Mouse (Mus musculus): Measurements from ENCODE around the gene Svop. TPM values are rescaled to one million over a fixed set of nuclear protein-coding genes. Genes with fewer than 3 reads are reported as not detected.

Gene Svop
- polyA plus RNA-seq, 1 experiment from 2014 or later: not detected

GRCm38 (mm10) chr5:113989437-113990024, 101.8 kb downstream of the Svop start:
- H3K4me1 ChIP-seq (ENCODE audit: control insufficient read depth, insufficient read depth, low read length): peaks cover 44% of the 10 kb centered on the region
- H3K27me3 ChIP-seq (ENCODE audit: control insufficient read depth, insufficient read depth, low read length): no peaks in the 10 kb centered on the region
- no peak overlapping the region for H3K4me2 ChIP-seq (replicated peaks; ENCODE audit: low read depth, low read length)
- no peak overlapping the region for H3K4me3 ChIP-seq (ENCODE audit: low read length)
- no peak overlapping the region for H3K27ac ChIP-seq (ENCODE audit: low read depth, low read length)
- no peak for ATAC-seq (ENCODE audit: low FRiP score, low TSS enrichment)
- H3K9ac ChIP-seq (ENCODE audit: low read depth, low read length): no peak overlapping the region
- 87% methylated on average over 20 of the region's 20 CpGs for WGBS
- peaks cover 13% of the 10 kb centered on the region; the same call in 1 of the 2 replicates for H3K36me3 ChIP-seq (ENCODE audit: control insufficient read depth, insufficient read depth, low read length)
- no peaks in the 10 kb centered on the region for H3K9me3 ChIP-seq (ENCODE audit: control insufficient read depth, low read length)

- H3K27ac ChIP-seq (ENCODE audit: low read depth, low read length): peak overlapping the region; percentile 57; the same call in 1 of the 2 replicates
- ATAC-seq (ENCODE audit: low FRiP score, low TSS enrichment): peak; percentile 71; the same call in 1 of the 2 replicates
- no peaks in the 10 kb centered on the region for H3K27me3 ChIP-seq (ENCODE audit: control insufficient read depth, insufficient read depth, low read length)
- H3K9ac ChIP-seq (ENCODE audit: low read depth, low read length): peak overlapping the region; percentile 12; the same call in 1 of the 2 replicates
- H3K4me2 ChIP-seq (replicated peaks; ENCODE audit: low read depth, low read length): peak overlapping the region; percentile 4; the same call in 1 of the 2 replicates
- 5% methylated on average over 9 of the region's 9 CpGs for WGBS
- H3K4me3 ChIP-seq (ENCODE audit: low read length): no peak overlapping the region
- peaks cover 36% of the 10 kb centered on the region for H3K4me1 ChIP-seq (ENCODE audit: control insufficient read depth, insufficient read depth, low read length)
- peaks cover 23% of the 10 kb centered on the region; the same call in 1 of the 2 replicates for H3K36me3 ChIP-seq (ENCODE audit: control insufficient read depth, insufficient read depth, low read length)
- no peaks in the 10 kb centered on the region for H3K9me3 ChIP-seq (ENCODE audit: control insufficient read depth, low read length)
Observed at GRCm38 (mm10) chr5:113986182-113986961, 105.0 kb downstream of the Svop start.

- WGBS: 41% methylated on average over 2 of the region's 2 CpGs
- Histone ChIP-seq H3K27ac (ENCODE audit: low read depth, low read length) (peak overlapping the region; percentile 57; the same call in 1 of the 2 replicates), H3K9ac (ENCODE audit: low read depth, low read length) (no peak overlapping the region), H3K4me1 (ENCODE audit: control insufficient read depth, insufficient read depth, low read length) (peaks cover 29% of the 10 kb centered on the region), H3K9me3 (ENCODE audit: control insufficient read depth, low read length) (no peaks in the 10 kb centered on the region), H3K4me3 (ENCODE audit: low read length) (no peak overlapping the region), H3K27me3 (ENCODE audit: control insufficient read depth, insufficient read depth, low read length) (no peaks in the 10 kb centered on the region), H3K36me3 (ENCODE audit: control insufficient read depth, insufficient read depth, low read length) (peaks cover 23% of the 10 kb centered on the region; the same call in 1 of the 2 replicates), H3K4me2 (replicated peaks; ENCODE audit: low read depth, low read length) (no peak overlapping the region)
- ATAC-seq (ENCODE audit: low FRiP score, low TSS enrichment): no peak
Observed at GRCm38 (mm10) chr5:113985737-113986136, 105.6 kb downstream of the Svop start.

- Histone ChIP-seq H3K27me3 (ENCODE audit: control insufficient read depth, insufficient read depth, low read length) (no peaks in the 10 kb centered on the region), H3K4me2 (replicated peaks; ENCODE audit: low read depth, low read length) (no peak overlapping the region), H3K9ac (ENCODE audit: low read depth, low read length) (no peak overlapping the region), H3K27ac (ENCODE audit: low read depth, low read length) (no peak overlapping the region), H3K9me3 (ENCODE audit: control insufficient read depth, low read length) (no peaks in the 10 kb centered on the region), H3K4me1 (ENCODE audit: control insufficient read depth, insufficient read depth, low read length) (peaks cover 26% of the 10 kb centered on the region), H3K36me3 (ENCODE audit: control insufficient read depth, insufficient read depth, low read length) (peaks cover 21% of the 10 kb centered on the region; the same call in 1 of the 2 replicates), H3K4me3 (ENCODE audit: low read length) (no peak overlapping the region)
- WGBS: 89% methylated on average over 13 of the region's 13 CpGs
- ATAC-seq (ENCODE audit: low FRiP score, low TSS enrichment): no peak
Observed at GRCm38 (mm10) chr5:113984025-113984740, 107.2 kb downstream of the Svop start.

- Histone ChIP-seq H3K4me2 (replicated peaks; ENCODE audit: low read depth, low read length) (no peak overlapping the region), H3K4me1 (ENCODE audit: control insufficient read depth, insufficient read depth, low read length) (peaks cover 26% of the 10 kb centered on the region), H3K9ac (ENCODE audit: low read depth, low read length) (no peak overlapping the region), H3K4me3 (ENCODE audit: low read length) (no peak overlapping the region), H3K9me3 (ENCODE audit: control insufficient read depth, low read length) (no peaks in the 10 kb centered on the region), H3K27me3 (ENCODE audit: control insufficient read depth, insufficient read depth, low read length) (no peaks in the 10 kb centered on the region), H3K27ac (ENCODE audit: low read depth, low read length) (no peak overlapping the region), H3K36me3 (ENCODE audit: control insufficient read depth, insufficient read depth, low read length) (peaks cover 16% of the 10 kb centered on the region; the same call in 1 of the 2 replicates)
- WGBS: 51% methylated on average over 6 of the region's 6 CpGs
- ATAC-seq (ENCODE audit: low FRiP score, low TSS enrichment): no peak
Observed at GRCm38 (mm10) chr5:113983541-113983940, 107.8 kb downstream of the Svop start.

- Histone ChIP-seq H3K9me3 (ENCODE audit: control insufficient read depth, low read length) (no peaks in the 10 kb centered on the region), H3K27me3 (ENCODE audit: control insufficient read depth, insufficient read depth, low read length) (no peaks in the 10 kb centered on the region), H3K4me1 (ENCODE audit: control insufficient read depth, insufficient read depth, low read length) (peaks cover 24% of the 10 kb centered on the region), H3K4me2 (replicated peaks; ENCODE audit: low read depth, low read length) (no peak overlapping the region), H3K36me3 (ENCODE audit: control insufficient read depth, insufficient read depth, low read length) (peaks cover 19% of the 10 kb centered on the region; the same call in 1 of the 2 replicates), H3K27ac (ENCODE audit: low read depth, low read length) (no peak overlapping the region), H3K4me3 (ENCODE audit: low read length) (no peak overlapping the region), H3K9ac (ENCODE audit: low read depth, low read length) (no peak overlapping the region)
- ATAC-seq (ENCODE audit: low FRiP score, low TSS enrichment): no peak
- WGBS: 56% methylated on average over 8 of the region's 8 CpGs
Observed at GRCm38 (mm10) chr5:113981843-113982242, 109.5 kb downstream of the Svop start.

GRCm38 (mm10) chr5:113981171-113981570, 110.2 kb downstream of the Svop start:
- peaks cover 18% of the 10 kb centered on the region for H3K4me1 ChIP-seq (ENCODE audit: control insufficient read depth, insufficient read depth, low read length)
- ATAC-seq (ENCODE audit: low FRiP score, low TSS enrichment): no peak
- no peak overlapping the region for H3K4me3 ChIP-seq (ENCODE audit: low read length)
- no peaks in the 10 kb centered on the region for H3K9me3 ChIP-seq (ENCODE audit: control insufficient read depth, low read length)
- H3K27ac ChIP-seq (ENCODE audit: low read depth, low read length): no peak overlapping the region
- no peak overlapping the region for H3K4me2 ChIP-seq (replicated peaks; ENCODE audit: low read depth, low read length)
- WGBS: 85% methylated on average over 6 of the region's 6 CpGs
- H3K27me3 ChIP-seq (ENCODE audit: control insufficient read depth, insufficient read depth, low read length): no peaks in the 10 kb centered on the region
- no peak overlapping the region for H3K9ac ChIP-seq (ENCODE audit: low read depth, low read length)
- H3K36me3 ChIP-seq (ENCODE audit: control insufficient read depth, insufficient read depth, low read length): peaks cover 19% of the 10 kb centered on the region; the same call in 1 of the 2 replicates

- no peak overlapping the region for H3K9ac ChIP-seq (ENCODE audit: low read depth, low read length)
- no peak overlapping the region for H3K27ac ChIP-seq (ENCODE audit: low read depth, low read length)
- no peak overlapping the region for H3K4me2 ChIP-seq (replicated peaks; ENCODE audit: low read depth, low read length)
- 88% methylated on average over 1 of the region's 1 CpGs for WGBS
- H3K36me3 ChIP-seq (ENCODE audit: control insufficient read depth, insufficient read depth, low read length): peaks cover 19% of the 10 kb centered on the region; the same call in 1 of the 2 replicates
- peaks cover 15% of the 10 kb centered on the region; the same call in 1 of the 2 replicates for H3K4me1 ChIP-seq (ENCODE audit: control insufficient read depth, insufficient read depth, low read length)
- no peaks in the 10 kb centered on the region for H3K9me3 ChIP-seq (ENCODE audit: control insufficient read depth, low read length)
- no peak overlapping the region for H3K4me3 ChIP-seq (ENCODE audit: low read length)
- H3K27me3 ChIP-seq (ENCODE audit: control insufficient read depth, insufficient read depth, low read length): no peaks in the 10 kb centered on the region
- no peak for ATAC-seq (ENCODE audit: low FRiP score, low TSS enrichment)
Observed at GRCm38 (mm10) chr5:113980511-113980910, 110.9 kb downstream of the Svop start.

Data from kidney, embryonic 14.5 days (tissue).